Mouse (Mus musculus): ENCODE measurements around the gene Ptprd. TPM values are rescaled to one million over a fixed set of nuclear protein-coding genes. Genes with fewer than 3 reads are reported as not detected.

Ptprd gene
- polyA plus RNA-seq, 1 experiment from 2014 or later: 13.8 TPM

- TF ChIP-seq CTCF (IDR thresholded peaks at IDR 0.05; ENCODE audit: low read depth): no peak
- H3K4me2 ChIP-seq (replicated peaks; ENCODE audit: low read depth): no peak overlapping the region
- no peaks in the 10 kb centered on the region for H3K36me3 ChIP-seq (ENCODE audit: control insufficient read depth, insufficient read depth)
- no peaks in the 10 kb centered on the region for H3K27me3 ChIP-seq (replicated peaks; ENCODE audit: control insufficient read depth, insufficient read depth, low read length)
- no peaks in the 10 kb centered on the region for H3K4me1 ChIP-seq (replicated peaks; ENCODE audit: control insufficient read depth, insufficient read depth, low read length)
- 74% methylated on average over 4 of the region's 4 CpGs for WGBS
- no peak overlapping the region for H3K27ac ChIP-seq (ENCODE audit: low read depth, low read length)
- H3K4me3 ChIP-seq (ENCODE audit: low read depth, low read length): no peak overlapping the region
- no peak for ATAC-seq
- no peak overlapping the region for H3K9ac ChIP-seq (ENCODE audit: low read depth, low read length)
- no peaks in the 10 kb centered on the region for H3K9me3 ChIP-seq (ENCODE audit: control insufficient read depth)
Observed at GRCm38 (mm10) chr4:76422113-76422512, 1789.6 kb downstream of the Ptprd start.

GRCm38 (mm10) chr4:76419641-76420040, 1792.1 kb downstream of the Ptprd start:
- Histone ChIP-seq H3K4me1 (replicated peaks; ENCODE audit: control insufficient read depth, insufficient read depth, low read length) (no peaks in the 10 kb centered on the region; the same call in 1 of the 2 replicates), H3K4me3 (ENCODE audit: low read depth, low read length) (no peak overlapping the region), H3K9ac (ENCODE audit: low read depth, low read length) (no peak overlapping the region), H3K9me3 (ENCODE audit: control insufficient read depth) (no peaks in the 10 kb centered on the region), H3K36me3 (ENCODE audit: control insufficient read depth, insufficient read depth) (no peaks in the 10 kb centered on the region), H3K4me2 (replicated peaks; ENCODE audit: low read depth) (no peak overlapping the region), H3K27ac (ENCODE audit: low read depth, low read length) (no peak overlapping the region), H3K27me3 (replicated peaks; ENCODE audit: control insufficient read depth, insufficient read depth, low read length) (no peaks in the 10 kb centered on the region)
- no peak for TF ChIP-seq CTCF (IDR thresholded peaks at IDR 0.05; ENCODE audit: low read depth)
- no peak for ATAC-seq
- 86% methylated on average over 2 of the region's 2 CpGs for WGBS

GRCm38 (mm10) chr4:76417676-76418075, 1794.1 kb downstream of the Ptprd start:
- no peaks in the 10 kb centered on the region for H3K36me3 ChIP-seq (ENCODE audit: control insufficient read depth, insufficient read depth)
- no peak overlapping the region for H3K4me3 ChIP-seq (ENCODE audit: low read depth, low read length)
- ATAC-seq: no peak
- no peak overlapping the region for H3K4me2 ChIP-seq (replicated peaks; ENCODE audit: low read depth)
- no peaks in the 10 kb centered on the region for H3K27me3 ChIP-seq (replicated peaks; ENCODE audit: control insufficient read depth, insufficient read depth, low read length)
- no peaks in the 10 kb centered on the region; the same call in 1 of the 2 replicates for H3K4me1 ChIP-seq (replicated peaks; ENCODE audit: control insufficient read depth, insufficient read depth, low read length)
- no peak overlapping the region for H3K27ac ChIP-seq (ENCODE audit: low read depth, low read length)
- no peak overlapping the region for H3K9ac ChIP-seq (ENCODE audit: low read depth, low read length)
- TF ChIP-seq CTCF (IDR thresholded peaks at IDR 0.05; ENCODE audit: low read depth): no peak
- H3K9me3 ChIP-seq (ENCODE audit: control insufficient read depth): no peaks in the 10 kb centered on the region
- 97% methylated on average over 5 of the region's 5 CpGs for WGBS

GRCm38 (mm10) chr4:76415624-76416023, 1796.1 kb downstream of the Ptprd start:
- Histone ChIP-seq H3K27ac (ENCODE audit: low read depth, low read length) (no peak overlapping the region), H3K4me3 (ENCODE audit: low read depth, low read length) (no peak overlapping the region), H3K4me2 (replicated peaks; ENCODE audit: low read depth) (no peak overlapping the region), H3K36me3 (ENCODE audit: control insufficient read depth, insufficient read depth) (no peaks in the 10 kb centered on the region), H3K4me1 (replicated peaks; ENCODE audit: control insufficient read depth, insufficient read depth, low read length) (no peaks in the 10 kb centered on the region; the same call in 1 of the 2 replicates), H3K9ac (ENCODE audit: low read depth, low read length) (no peak overlapping the region), H3K9me3 (ENCODE audit: control insufficient read depth) (no peaks in the 10 kb centered on the region), H3K27me3 (replicated peaks; ENCODE audit: control insufficient read depth, insufficient read depth, low read length) (no peaks in the 10 kb centered on the region)
- ATAC-seq: no peak
- TF ChIP-seq CTCF (IDR thresholded peaks at IDR 0.05; ENCODE audit: low read depth): no peak
- WGBS: 81% methylated on average over 5 of the region's 5 CpGs

GRCm38 (mm10) chr4:76414591-76414990, 1797.2 kb downstream of the Ptprd start:
- Histone ChIP-seq H3K36me3 (ENCODE audit: control insufficient read depth, insufficient read depth) (no peaks in the 10 kb centered on the region), H3K9ac (ENCODE audit: low read depth, low read length) (no peak overlapping the region), H3K9me3 (ENCODE audit: control insufficient read depth) (no peaks in the 10 kb centered on the region), H3K27ac (ENCODE audit: low read depth, low read length) (no peak overlapping the region), H3K27me3 (replicated peaks; ENCODE audit: control insufficient read depth, insufficient read depth, low read length) (no peaks in the 10 kb centered on the region), H3K4me3 (ENCODE audit: low read depth, low read length) (no peak overlapping the region), H3K4me2 (replicated peaks; ENCODE audit: low read depth) (no peak overlapping the region), H3K4me1 (replicated peaks; ENCODE audit: control insufficient read depth, insufficient read depth, low read length) (no peaks in the 10 kb centered on the region; the same call in 1 of the 2 replicates)
- 56% methylated on average over 4 of the region's 4 CpGs for WGBS
- TF ChIP-seq CTCF (IDR thresholded peaks at IDR 0.05; ENCODE audit: low read depth): no peak
- no peak for ATAC-seq

- H3K4me2 ChIP-seq (replicated peaks; ENCODE audit: low read depth): no peak overlapping the region
- H3K27me3 ChIP-seq (replicated peaks; ENCODE audit: control insufficient read depth, insufficient read depth, low read length): no peaks in the 10 kb centered on the region
- WGBS: 54% methylated on average over 2 of the region's 2 CpGs
- no peak for TF ChIP-seq CTCF (IDR thresholded peaks at IDR 0.05; ENCODE audit: low read depth)
- no peaks in the 10 kb centered on the region for H3K36me3 ChIP-seq (ENCODE audit: control insufficient read depth, insufficient read depth)
- H3K27ac ChIP-seq (ENCODE audit: low read depth, low read length): no peak overlapping the region
- H3K9me3 ChIP-seq (ENCODE audit: control insufficient read depth): no peaks in the 10 kb centered on the region
- H3K4me3 ChIP-seq (ENCODE audit: low read depth, low read length): no peak overlapping the region
- ATAC-seq: no peak
- no peak overlapping the region for H3K9ac ChIP-seq (ENCODE audit: low read depth, low read length)
- no peaks in the 10 kb centered on the region for H3K4me1 ChIP-seq (replicated peaks; ENCODE audit: control insufficient read depth, insufficient read depth, low read length)
Observed at GRCm38 (mm10) chr4:76410053-76410452, 1801.7 kb downstream of the Ptprd start.

GRCm38 (mm10) chr4:76409159-76409558, 1802.6 kb downstream of the Ptprd start:
- no peak overlapping the region for H3K4me3 ChIP-seq (ENCODE audit: low read depth, low read length)
- ATAC-seq: no peak
- no peak overlapping the region for H3K4me2 ChIP-seq (replicated peaks; ENCODE audit: low read depth)
- H3K27ac ChIP-seq (ENCODE audit: low read depth, low read length): no peak overlapping the region
- WGBS: 72% methylated on average over 3 of the region's 3 CpGs
- no peaks in the 10 kb centered on the region for H3K4me1 ChIP-seq (replicated peaks; ENCODE audit: control insufficient read depth, insufficient read depth, low read length)
- H3K9ac ChIP-seq (ENCODE audit: low read depth, low read length): no peak overlapping the region
- H3K36me3 ChIP-seq (ENCODE audit: control insufficient read depth, insufficient read depth): no peaks in the 10 kb centered on the region
- no peaks in the 10 kb centered on the region for H3K27me3 ChIP-seq (replicated peaks; ENCODE audit: control insufficient read depth, insufficient read depth, low read length)
- no peaks in the 10 kb centered on the region for H3K9me3 ChIP-seq (ENCODE audit: control insufficient read depth)
- no peak for TF ChIP-seq CTCF (IDR thresholded peaks at IDR 0.05; ENCODE audit: low read depth)
